Mouse (Mus musculus): ENCODE data around the gene Myh10. TPM values are rescaled to one million over a fixed set of nuclear protein-coding genes. Genes with fewer than 3 reads are reported as not detected.

The Myh10 gene
- polyA plus RNA-seq, 1 experiment from 2014 or later, result 165 TPM

DNA sequence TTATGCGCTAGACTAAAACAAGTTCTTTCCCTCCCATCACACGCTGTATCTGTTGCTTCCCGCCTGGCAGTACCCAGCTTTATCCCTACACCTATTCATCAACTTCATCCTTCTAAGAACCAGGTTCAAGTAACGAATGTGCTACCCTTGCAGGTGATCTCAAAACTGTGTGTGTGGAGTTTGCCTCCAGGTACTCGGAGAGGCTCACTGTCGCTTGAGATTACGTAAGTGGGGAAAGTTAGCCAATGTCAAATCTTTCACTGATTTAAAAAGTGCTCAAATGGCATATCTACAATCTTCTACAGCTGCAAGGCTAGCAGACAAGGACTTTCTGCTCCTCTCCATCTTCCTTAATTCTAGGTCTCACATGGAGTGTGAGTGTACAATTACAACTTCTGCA, 159.5 kb downstream of the Myh10 start:
- no peak overlapping the region; the same call in 1 of the 2 replicates for H3K9ac ChIP-seq (ENCODE audit: low read length)
- no peaks in the 10 kb centered on the region for H3K27me3 ChIP-seq (ENCODE audit: control insufficient read depth, insufficient read depth, low read length)
- ATAC-seq (replicated peaks; ENCODE audit: low FRiP score) (no peak), DNase-seq (ENCODE audit: low spot score) (no peak)
- no peak overlapping the region for H3K4me2 ChIP-seq (ENCODE audit: low read depth, low read length, severe bottlenecking)
- peaks cover 5% of the 10 kb centered on the region; the same call in 1 of the 2 replicates for H3K4me1 ChIP-seq (replicated peaks; ENCODE audit: control insufficient read depth, insufficient read depth, low read length)
- H3K9me3 ChIP-seq (ENCODE audit: control insufficient read depth, low read length), result no peaks in the 10 kb centered on the region
- no peak overlapping the region for H3K4me3 ChIP-seq (ENCODE audit: low read depth, low read length)
- 90% methylated on average over 7 of the region's 7 CpGs for WGBS
- no peaks in the 10 kb centered on the region for H3K36me3 ChIP-seq (ENCODE audit: control insufficient read depth, insufficient read depth, low read length)
- H3K27ac ChIP-seq (ENCODE audit: low read depth, low read length), result no peak overlapping the region

DNA sequence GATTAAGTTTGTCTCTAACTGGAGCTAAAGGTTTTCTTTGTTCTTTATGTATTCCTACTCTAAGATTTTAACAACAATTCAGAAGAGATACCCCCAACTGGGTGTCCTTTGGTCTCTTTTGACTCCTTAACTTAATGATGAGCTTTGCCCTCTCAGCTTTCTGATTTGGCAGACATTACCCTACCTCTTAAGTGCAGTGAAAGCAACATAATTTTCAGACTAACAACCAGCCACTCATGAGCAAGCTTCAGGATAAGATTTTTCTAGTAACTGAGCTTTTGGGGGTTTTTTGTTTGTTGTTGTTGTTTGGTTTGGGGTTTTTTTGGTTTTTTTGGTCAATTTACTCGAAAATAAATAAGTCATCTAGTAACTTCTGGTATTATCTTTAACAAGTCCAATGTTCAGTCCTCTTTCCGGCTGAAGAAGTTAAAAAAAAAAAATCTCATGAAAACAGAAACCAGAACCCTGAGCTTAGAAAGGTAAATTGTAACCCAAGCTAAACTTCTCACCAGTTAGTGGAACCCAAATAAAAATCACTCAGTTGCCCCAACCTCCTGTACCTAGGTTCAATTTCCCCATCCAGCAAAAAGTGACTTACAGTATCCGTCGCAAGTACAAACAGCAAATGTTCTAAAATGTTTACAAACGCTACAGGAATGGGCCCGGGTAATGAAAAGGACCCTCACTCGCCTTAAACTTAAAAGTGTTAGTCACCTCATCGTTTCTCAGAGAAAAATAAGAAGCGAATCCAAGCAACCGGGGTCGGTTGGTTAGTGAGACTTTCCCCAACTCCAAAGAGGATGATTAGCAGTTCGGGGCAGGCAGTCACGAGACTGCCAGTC, 160.5 kb downstream of the Myh10 start:
- DNase-seq (ENCODE audit: low spot score) (no peak), ATAC-seq (replicated peaks; ENCODE audit: low FRiP score) (no peak)
- H3K36me3 ChIP-seq (ENCODE audit: control insufficient read depth, insufficient read depth, low read length), result no peaks in the 10 kb centered on the region
- peaks cover 5% of the 10 kb centered on the region; the same call in 1 of the 2 replicates for H3K4me1 ChIP-seq (replicated peaks; ENCODE audit: control insufficient read depth, insufficient read depth, low read length)
- WGBS, result 5% methylated on average over 13 of the region's 13 CpGs
- H3K4me3 ChIP-seq (ENCODE audit: low read depth, low read length), result peak overlapping the region; percentile 92
- H3K4me2 ChIP-seq (ENCODE audit: low read depth, low read length, severe bottlenecking), result peak overlapping the region; percentile 83
- H3K27me3 ChIP-seq (ENCODE audit: control insufficient read depth, insufficient read depth, low read length), result no peaks in the 10 kb centered on the region
- H3K9me3 ChIP-seq (ENCODE audit: control insufficient read depth, low read length), result no peaks in the 10 kb centered on the region
- H3K27ac ChIP-seq (ENCODE audit: low read depth, low read length), result no peak overlapping the region
- H3K9ac ChIP-seq (ENCODE audit: low read length), result peak overlapping the region; percentile 87

DNA sequence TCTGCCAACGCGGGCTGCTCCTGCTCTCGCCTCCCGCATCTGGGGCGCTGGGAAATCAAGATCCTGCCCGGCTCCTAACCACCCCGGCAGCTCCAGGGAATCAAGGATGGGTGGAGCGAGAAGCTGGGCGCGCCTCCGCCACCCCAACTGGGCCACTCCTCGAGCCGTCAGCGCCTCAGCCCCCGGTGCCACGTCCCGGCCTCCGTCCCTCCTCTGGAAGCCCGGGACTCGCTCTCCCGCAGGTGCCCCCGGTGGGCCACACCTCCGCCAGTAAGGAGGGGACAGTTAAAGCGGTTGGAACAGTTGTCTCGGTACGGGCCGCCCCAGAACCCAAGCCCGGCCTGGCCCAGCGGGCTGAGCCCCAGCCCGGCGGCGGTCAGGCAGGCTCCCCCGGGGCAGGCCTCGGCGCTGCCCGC, 161.1 kb downstream of the Myh10 start:
- under 1% methylated on average over 35 of the region's 36 CpGs for WGBS
- no peaks in the 10 kb centered on the region for H3K9me3 ChIP-seq (ENCODE audit: control insufficient read depth, low read length)

DNA sequence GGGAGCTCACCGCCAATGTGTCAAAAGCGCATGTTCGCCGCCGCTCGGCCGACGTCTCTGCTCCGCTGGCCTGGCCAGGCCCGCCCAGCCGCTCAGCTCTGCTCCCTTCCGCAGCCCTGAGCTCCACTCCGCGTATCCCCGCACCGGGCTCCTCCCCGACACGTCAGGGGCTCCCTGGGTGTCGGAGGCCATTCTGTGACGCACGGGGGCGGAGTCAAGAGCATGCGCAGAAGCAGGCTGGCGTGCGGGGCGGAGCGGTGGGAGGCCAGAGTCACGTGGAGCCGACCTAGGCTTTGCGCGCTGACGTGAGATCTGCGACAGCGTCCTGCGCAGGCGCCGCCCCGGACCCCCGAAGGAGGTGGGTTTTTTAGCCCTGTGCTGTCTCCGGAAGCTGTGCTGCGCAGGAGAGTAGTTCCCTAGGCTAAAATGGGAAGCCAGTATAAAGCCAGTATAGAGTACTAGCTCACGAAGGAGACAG, 161.6 kb downstream of the Myh10 start:
- peak overlapping the region; percentile 87 for H3K9ac ChIP-seq (ENCODE audit: low read length)
- H3K9me3 ChIP-seq (ENCODE audit: control insufficient read depth, low read length), result no peaks in the 10 kb centered on the region
- peak overlapping the region; percentile 88 for H3K27ac ChIP-seq (ENCODE audit: low read depth, low read length)
- under 1% methylated on average over 42 of the region's 42 CpGs for WGBS
- H3K36me3 ChIP-seq (ENCODE audit: control insufficient read depth, insufficient read depth, low read length), result no peaks in the 10 kb centered on the region
- H3K4me1 ChIP-seq (replicated peaks; ENCODE audit: control insufficient read depth, insufficient read depth, low read length), result peaks cover 5% of the 10 kb centered on the region; the same call in 1 of the 2 replicates
- peak; percentile 99 for ATAC-seq (replicated peaks; ENCODE audit: low FRiP score)
- DNase-seq (ENCODE audit: low spot score), result peak; percentile 100
- peak overlapping the region; percentile 92 for H3K4me3 ChIP-seq (ENCODE audit: low read depth, low read length)
- H3K27me3 ChIP-seq (ENCODE audit: control insufficient read depth, insufficient read depth, low read length), result no peaks in the 10 kb centered on the region
- peak overlapping the region; percentile 83 for H3K4me2 ChIP-seq (ENCODE audit: low read depth, low read length, severe bottlenecking)

More for the DNA sequence above, 161.1 kb downstream of the Myh10 start:
- Histone ChIP-seq H3K9ac (ENCODE audit: low read length) (peak overlapping the region; percentile 87), H3K4me3 (ENCODE audit: low read depth, low read length) (peak overlapping the region; percentile 92), H3K36me3 (ENCODE audit: control insufficient read depth, insufficient read depth, low read length) (no peaks in the 10 kb centered on the region), H3K27ac (ENCODE audit: low read depth, low read length) (peak overlapping the region; percentile 88), H3K4me2 (ENCODE audit: low read depth, low read length, severe bottlenecking) (peak overlapping the region; percentile 83), H3K4me1 (replicated peaks; ENCODE audit: control insufficient read depth, insufficient read depth, low read length) (peaks cover 5% of the 10 kb centered on the region; the same call in 1 of the 2 replicates), H3K27me3 (ENCODE audit: control insufficient read depth, insufficient read depth, low read length) (no peaks in the 10 kb centered on the region)
- ATAC-seq (replicated peaks; ENCODE audit: low FRiP score) (no peak), DNase-seq (ENCODE audit: low spot score) (peak; percentile 79)

DNA sequence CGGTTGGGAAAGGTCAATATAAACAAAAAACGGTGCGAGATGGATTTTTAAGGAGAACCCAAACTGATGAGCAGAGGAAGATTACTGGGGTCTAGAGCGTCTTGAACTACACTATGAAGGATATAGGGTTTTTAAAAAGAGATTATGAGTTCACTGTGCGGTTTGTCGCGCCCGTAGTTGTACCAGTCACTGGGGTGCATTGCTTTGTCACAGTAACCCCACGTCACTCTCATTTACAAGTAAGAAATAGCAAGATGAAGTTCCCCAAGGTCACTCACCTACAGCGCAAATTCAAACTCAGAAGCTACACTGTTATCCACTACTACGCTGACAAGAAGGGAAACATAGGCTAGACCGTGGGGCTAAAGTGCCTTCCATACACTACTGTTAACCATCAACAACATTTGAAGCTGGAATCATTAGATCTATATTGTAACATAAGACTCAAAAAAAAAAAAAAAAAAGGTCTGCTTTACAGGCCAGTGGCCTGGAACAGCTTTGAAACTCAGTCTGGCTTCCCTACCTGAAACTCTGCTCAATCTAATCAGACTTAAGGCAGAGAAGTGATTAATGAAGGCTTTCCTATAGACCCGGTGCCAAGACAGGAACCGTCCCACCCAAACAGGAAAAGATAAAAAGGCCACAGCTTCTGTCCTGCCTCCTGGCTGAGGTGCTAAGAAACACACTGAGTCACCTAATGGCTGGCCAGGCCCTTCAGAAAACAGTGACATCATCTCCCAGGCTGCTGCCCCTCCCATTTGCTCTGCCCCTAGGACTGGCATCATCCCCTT, 162.4 kb downstream of the Myh10 start:
- no peaks in the 10 kb centered on the region for H3K36me3 ChIP-seq (ENCODE audit: control insufficient read depth, insufficient read depth, low read length)
- no peaks in the 10 kb centered on the region for H3K27me3 ChIP-seq (ENCODE audit: control insufficient read depth, insufficient read depth, low read length)
- H3K9ac ChIP-seq (ENCODE audit: low read length), result peak overlapping the region; percentile 55
- 50% methylated on average over 14 of the region's 14 CpGs for WGBS
- no peaks in the 10 kb centered on the region for H3K9me3 ChIP-seq (ENCODE audit: control insufficient read depth, low read length)
- H3K4me3 ChIP-seq (ENCODE audit: low read depth, low read length), result peak overlapping the region; percentile 92
- ATAC-seq (replicated peaks; ENCODE audit: low FRiP score) (no peak), DNase-seq (ENCODE audit: low spot score) (no peak)
- peak overlapping the region; percentile 37 for H3K27ac ChIP-seq (ENCODE audit: low read depth, low read length)
- H3K4me2 ChIP-seq (ENCODE audit: low read depth, low read length, severe bottlenecking), result peak overlapping the region; percentile 70
- H3K4me1 ChIP-seq (replicated peaks; ENCODE audit: control insufficient read depth, insufficient read depth, low read length), result peaks cover 5% of the 10 kb centered on the region; the same call in 1 of the 2 replicates

DNA sequence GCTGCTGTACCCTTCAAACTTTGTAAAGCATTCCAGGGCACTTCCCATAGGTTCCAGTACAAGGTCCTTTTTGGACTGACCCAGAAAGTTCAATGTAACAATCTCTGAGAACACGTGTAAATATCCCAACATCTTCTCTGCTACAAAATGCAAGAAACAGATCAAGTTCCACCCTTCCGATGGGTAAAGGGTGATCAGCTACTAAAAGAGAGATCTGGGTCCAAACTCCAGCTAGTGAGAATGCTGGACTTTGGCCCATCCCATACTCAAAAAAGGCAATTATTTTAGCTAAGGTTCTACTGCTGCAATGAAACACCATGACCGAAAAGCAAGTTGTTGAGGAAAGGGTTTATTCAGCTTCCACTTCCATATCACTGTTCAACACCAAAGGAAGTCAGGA, 163.3 kb downstream of the Myh10 start:
- Histone ChIP-seq H3K27ac (ENCODE audit: low read depth, low read length) (no peak overlapping the region), H3K4me1 (replicated peaks; ENCODE audit: control insufficient read depth, insufficient read depth, low read length) (peaks cover 5% of the 10 kb centered on the region; the same call in 1 of the 2 replicates), H3K36me3 (ENCODE audit: control insufficient read depth, insufficient read depth, low read length) (no peaks in the 10 kb centered on the region), H3K27me3 (ENCODE audit: control insufficient read depth, insufficient read depth, low read length) (no peaks in the 10 kb centered on the region), H3K4me3 (ENCODE audit: low read depth, low read length) (no peak overlapping the region), H3K4me2 (ENCODE audit: low read depth, low read length, severe bottlenecking) (no peak overlapping the region), H3K9ac (ENCODE audit: low read length) (no peak overlapping the region), H3K9me3 (ENCODE audit: control insufficient read depth, low read length) (no peaks in the 10 kb centered on the region)
- WGBS, result 90% methylated on average over 3 of the region's 3 CpGs
- ATAC-seq (replicated peaks; ENCODE audit: low FRiP score), result no peak
- no peak for DNase-seq (ENCODE audit: low spot score)

DNA sequence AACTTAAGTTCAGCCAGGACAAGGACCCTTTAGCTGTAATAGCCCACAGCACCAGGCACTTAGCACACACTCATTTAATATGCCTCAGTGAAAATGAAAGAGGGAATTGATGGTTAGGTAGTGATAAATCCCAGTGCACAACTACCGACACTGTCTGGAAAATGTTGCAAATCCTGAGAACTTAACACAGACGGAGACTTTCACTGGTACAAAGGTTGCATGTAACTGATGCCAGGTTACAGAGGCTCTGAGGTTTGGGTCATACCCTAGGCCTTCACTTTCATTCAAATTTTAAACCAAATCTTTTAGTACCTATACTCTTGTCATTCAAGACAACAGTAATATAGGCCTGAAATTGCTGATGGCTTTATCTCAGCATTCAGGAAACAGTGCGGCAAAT, 166.0 kb downstream of the Myh10 start:
- peaks cover 3% of the 10 kb centered on the region; the same call in 1 of the 2 replicates for H3K4me1 ChIP-seq (replicated peaks; ENCODE audit: control insufficient read depth, insufficient read depth, low read length)
- H3K4me3 ChIP-seq (ENCODE audit: low read depth, low read length), result no peak overlapping the region
- H3K9me3 ChIP-seq (ENCODE audit: control insufficient read depth, low read length), result no peaks in the 10 kb centered on the region
- ATAC-seq (replicated peaks; ENCODE audit: low FRiP score) (no peak), DNase-seq (ENCODE audit: low spot score) (no peak)
- no peak overlapping the region for H3K9ac ChIP-seq (ENCODE audit: low read length)
- no peak overlapping the region for H3K4me2 ChIP-seq (ENCODE audit: low read depth, low read length, severe bottlenecking)
- H3K36me3 ChIP-seq (ENCODE audit: control insufficient read depth, insufficient read depth, low read length), result no peaks in the 10 kb centered on the region
- H3K27me3 ChIP-seq (ENCODE audit: control insufficient read depth, insufficient read depth, low read length), result no peaks in the 10 kb centered on the region
- no peak overlapping the region for H3K27ac ChIP-seq (ENCODE audit: low read depth, low read length)
- 92% methylated on average over 3 of the region's 3 CpGs for WGBS

DNA sequence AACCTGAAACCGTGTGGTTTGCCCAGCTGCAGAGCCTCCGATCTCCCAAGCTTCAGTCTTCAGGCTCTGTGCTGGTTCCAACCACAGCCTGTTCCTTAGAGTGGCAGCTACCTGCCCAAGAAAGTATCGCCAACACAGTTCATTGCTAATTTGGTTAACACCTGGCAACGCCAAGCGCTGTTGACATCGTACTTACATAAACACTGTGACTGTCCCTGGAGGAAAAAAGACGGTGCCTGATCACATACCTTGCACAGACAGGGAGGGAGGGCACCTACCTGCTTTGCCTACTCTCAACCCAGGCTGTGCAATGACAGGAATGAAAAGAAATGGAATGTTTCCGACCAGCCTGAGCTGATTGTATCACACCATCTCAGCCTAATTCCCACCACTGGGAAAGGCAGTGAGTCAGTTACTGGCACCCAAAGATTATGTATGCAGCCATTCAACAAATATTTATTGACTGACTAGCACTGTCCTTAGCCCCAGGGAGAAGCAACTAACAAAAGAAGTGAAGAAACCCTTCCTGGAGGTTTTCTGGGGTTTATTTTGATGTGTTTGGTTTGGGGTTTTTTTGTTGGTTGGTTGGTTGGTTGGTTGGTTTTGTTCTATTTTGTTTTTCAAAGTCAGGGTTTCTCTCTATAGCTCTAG, 168.7 kb downstream of the Myh10 start:
- ATAC-seq (replicated peaks; ENCODE audit: low FRiP score), result no peak
- 83% methylated on average over 8 of the region's 8 CpGs for WGBS
- Histone ChIP-seq H3K4me1 (replicated peaks; ENCODE audit: control insufficient read depth, insufficient read depth, low read length) (no peaks in the 10 kb centered on the region), H3K36me3 (ENCODE audit: control insufficient read depth, insufficient read depth, low read length) (no peaks in the 10 kb centered on the region), H3K4me3 (ENCODE audit: low read depth, low read length) (no peak overlapping the region), H3K27me3 (ENCODE audit: control insufficient read depth, insufficient read depth, low read length) (no peaks in the 10 kb centered on the region), H3K4me2 (ENCODE audit: low read depth, low read length, severe bottlenecking) (no peak overlapping the region), H3K9me3 (ENCODE audit: control insufficient read depth, low read length) (no peaks in the 10 kb centered on the region), H3K27ac (ENCODE audit: low read depth, low read length) (no peak overlapping the region), H3K9ac (ENCODE audit: low read length) (no peak overlapping the region)
- no peak for DNase-seq (ENCODE audit: low spot score)

Measured in forebrain, embryonic 11.5 days (tissue).